Mouse (Mus musculus) liver, embryonic 14.5 days (tissue): ENCODE results near the gene Sdhaf1. TPM values are rescaled to one million over a fixed set of nuclear protein-coding genes. Genes with fewer than 3 reads are reported as not detected.

Source experiments
- ATAC-seq: fragments of 200-750 bp; cut with Nextera tagmentation; 2 replicates; pipeline ENCODE4 v1.8.0; 2017; ENCODE audit warnings: moderate number of reproducible peaks, mild to moderate bottlenecking, moderate library complexity; ENCODE audit not compliant: insufficient read depth
- DNase-seq, 3 experiments: peaks; one replicate each; pipeline ENCODE4 v3.0.0-alpha.2; 2012 to 2013; ENCODE audit warnings: low read depth in 3 of 3, low spot score in 3 of 3
- H3K27ac ChIP-seq: fragments of 300-500 bp; sonication (generic); 2 replicates; pipeline ENCODE4 v1.5.1; 2014; ENCODE audit warnings: moderate library complexity, mild to moderate bottlenecking, control low read depth, inconsistent platforms
- H3K27me3 ChIP-seq: fragments of 300-500 bp; sonication (generic); 2 replicates; pipeline ENCODE4 v1.6.1; 2014; ENCODE audit warnings: mild to moderate bottlenecking, low read length, moderate library complexity; ENCODE audit not compliant: control insufficient read depth, insufficient read depth
- H3K36me3 ChIP-seq: fragments of 300-500 bp; sonication (generic); replicated peaks from 2 replicates; pipeline ENCODE4 v1.6.1; 2014; ENCODE audit warnings: low read depth; ENCODE audit not compliant: control insufficient read depth, insufficient read depth
- H3K4me1 ChIP-seq, 2 experiments: fragments of 200-500 bp in 1 of 2; fragments of 300-500 bp in 1 of 2; sonication (generic) in 1 of 2; replicated peaks; 2 replicates each; pipeline ENCODE4 v1.6.1; 2012 to 2014; ENCODE audit warnings: antibody characterized with exemption in 1 of 2, inconsistent platforms in 1 of 2, low read length in 1 of 2; ENCODE audit not compliant: control insufficient read depth in 2 of 2, insufficient read depth in 2 of 2
- H3K4me2 ChIP-seq: fragments of 300-500 bp; sonication (generic); 2 replicates; pipeline ENCODE4 v1.6.1; 2014; ENCODE audit warnings: low read depth, mild to moderate bottlenecking, control low read depth, moderate library complexity
- H3K4me3 ChIP-seq, 2 experiments: fragments of 200-500 bp in 1 of 2; fragments of 300-500 bp in 1 of 2; sonication (generic) in 1 of 2; 2 replicates each; pipeline ENCODE4 v1.5.1; 2012 to 2014; ENCODE audit warnings: low read depth in 2 of 2, low read length in 2 of 2, mild to moderate bottlenecking in 2 of 2, control low read depth in 1 of 2, inconsistent platforms in 1 of 2, moderate library complexity in 1 of 2; ENCODE audit not compliant: insufficient read depth in 1 of 2
- H3K9ac ChIP-seq: fragments of 300-500 bp; sonication (generic); replicated peaks from 2 replicates; pipeline ENCODE4 v1.6.1; 2014; ENCODE audit warnings: mild to moderate bottlenecking, control low read depth, moderate library complexity
- H3K9me3 ChIP-seq: fragments of 300-500 bp; sonication (generic); 2 replicates; pipeline ENCODE4 v1.6.1; 2016; ENCODE audit warnings: low read length, mixed read lengths; ENCODE audit not compliant: control insufficient read depth
- CTCF ChIP-seq: IDR thresholded peaks from 2 replicates; pipeline ENCODE4 v1.5.1; 2016; ENCODE audit warnings: antibody characterized with exemption, low read depth, control low read depth
- EP300 ChIP-seq: IDR thresholded peaks from 2 replicates; pipeline ENCODE4 v1.6.1; 2016; ENCODE audit warnings: antibody characterized with exemption, low read depth
- WGBS: fragments of 180-500 bp; shearing (Covaris S2); extraction: QIAGEN DNeasy Blood & Tissue Kit; methylation state at CpG from one replicate; pipeline ENCODE4 v1.1.7; 2014; ENCODE audit not compliant: insufficient replicate concordance; 5-methylcytosine and 5-hydroxymethylcytosine counted together
- polyA plus RNA-seq, 2 experiments: library from polyadenylated mRNA; depleted of rRNA in 1 of 2; stranded (reverse) in 1 of 2; unstranded in 1 of 2; fragments of >200 nt; fragmentation: Nextera tagmentation in 1 of 2; extraction: Ambion mirVana in 1 of 2; gene quantifications; 2 replicates each; pipeline versions ENCODE4 v1.2.1 to v1.2.3; 2012 to 2014

Sdhaf1 gene
- polyA plus RNA-seq, 2 experiments, result 5.1 to 6.7 TPM

GRCm38 (mm10) chr7:30346635-30347379 lies 23.1 kb upstream of the Sdhaf1 start:
- 0 out of 2 replicates have a peak, but pooled peaks cover 2% of the 10 kb centered on the region for H3K27me3 ChIP-seq
- H3K27ac ChIP-seq, result no peak overlapping the region
- ATAC-seq (no peak), DNase-seq (peak in 1 of 3 experiments; percentile 29)
- no peak overlapping the region for H3K4me3 ChIP-seq
- TF ChIP-seq EP300 (no peak), CTCF (no peak)
- H3K9me3 ChIP-seq, result no peaks in the 10 kb centered on the region
- no peak overlapping the region for H3K9ac ChIP-seq
- no peak overlapping the region for H3K4me2 ChIP-seq
- no peaks in the 10 kb centered on the region for H3K36me3 ChIP-seq
- no peaks in the 10 kb centered on the region for H3K4me1 ChIP-seq
- WGBS, result 19% methylated on average over 21 of the region's 21 CpGs

- Histone ChIP-seq H3K4me3 (no peak overlapping the region), H3K36me3 (no peaks in the 10 kb centered on the region), H3K27ac (no peak overlapping the region), H3K9me3 (no peaks in the 10 kb centered on the region), H3K9ac (no peak overlapping the region), H3K4me2 (no peak overlapping the region), H3K4me1 (no peaks in the 10 kb centered on the region), H3K27me3 (no peaks in the 10 kb centered on the region; the same call in 1 of the 2 replicates)
- no peak for TF ChIP-seq EP300
- no peak for TF ChIP-seq CTCF
- 44% methylated on average over 5 of the region's 5 CpGs for WGBS
- DNase-seq (no peak), ATAC-seq (no peak)
Measured at GRCm38 (mm10) chr7:30339432-30340109, 15.9 kb upstream of the Sdhaf1 start.

- no peak overlapping the region for H3K4me3 ChIP-seq
- no peaks in the 10 kb centered on the region for H3K36me3 ChIP-seq
- no peak overlapping the region for H3K9ac ChIP-seq
- H3K4me1 ChIP-seq, result peaks cover 0 to 4% of the 10 kb centered on the region in 2 experiments; a peak in 1 of 4 replicates
- TF ChIP-seq EP300 (no peak), CTCF (peak; percentile 93)
- H3K27me3 ChIP-seq, result no peaks in the 10 kb centered on the region; the same call in 1 of the 2 replicates
- no peak overlapping the region for H3K27ac ChIP-seq
- H3K4me2 ChIP-seq, result no peak overlapping the region
- no peaks in the 10 kb centered on the region for H3K9me3 ChIP-seq
- WGBS, result 5% methylated on average over 9 of the region's 9 CpGs
- ATAC-seq, result no peak
- peak in 1 of 3 experiments; percentile 57 for DNase-seq
Measured at GRCm38 (mm10) chr7:30336384-30336783, 12.7 kb upstream of the Sdhaf1 start.

GRCm38 (mm10) chr7:30335688-30336087 lies 12.0 kb upstream of the Sdhaf1 start:
- H3K4me2 ChIP-seq, result no peak overlapping the region
- peaks cover 0 to 4% of the 10 kb centered on the region in 2 experiments; a peak in 1 of 4 replicates for H3K4me1 ChIP-seq
- no peak for DNase-seq
- WGBS, result 65% methylated on average over 6 of the region's 6 CpGs
- no peak overlapping the region for H3K4me3 ChIP-seq
- no peak overlapping the region for H3K27ac ChIP-seq
- no peak for ATAC-seq
- H3K36me3 ChIP-seq, result no peaks in the 10 kb centered on the region
- no peak overlapping the region for H3K9ac ChIP-seq
- no peaks in the 10 kb centered on the region; the same call in 1 of the 2 replicates for H3K27me3 ChIP-seq
- H3K9me3 ChIP-seq, result no peaks in the 10 kb centered on the region
- no peak for TF ChIP-seq EP300
- TF ChIP-seq CTCF, result no peak

- WGBS, result 50% methylated on average over 5 of the region's 5 CpGs
- DNase-seq, result no peak
- Histone ChIP-seq H3K4me3 (no peak overlapping the region), H3K27me3 (no peaks in the 10 kb centered on the region; the same call in 1 of the 2 replicates), H3K9ac (no peak overlapping the region), H3K36me3 (no peaks in the 10 kb centered on the region), H3K27ac (no peak overlapping the region), H3K4me2 (no peak overlapping the region), H3K4me1 (peaks cover 0 to 4% of the 10 kb centered on the region in 2 experiments; a peak in 1 of 4 replicates), H3K9me3 (no peaks in the 10 kb centered on the region)
- TF ChIP-seq EP300 (no peak), CTCF (no peak)
- no peak for ATAC-seq
Measured at GRCm38 (mm10) chr7:30334563-30334962, 10.9 kb upstream of the Sdhaf1 start.
